Mouse (Mus musculus): ENCODE measurements around the gene Bap1.

The Bap1 gene

DNA sequence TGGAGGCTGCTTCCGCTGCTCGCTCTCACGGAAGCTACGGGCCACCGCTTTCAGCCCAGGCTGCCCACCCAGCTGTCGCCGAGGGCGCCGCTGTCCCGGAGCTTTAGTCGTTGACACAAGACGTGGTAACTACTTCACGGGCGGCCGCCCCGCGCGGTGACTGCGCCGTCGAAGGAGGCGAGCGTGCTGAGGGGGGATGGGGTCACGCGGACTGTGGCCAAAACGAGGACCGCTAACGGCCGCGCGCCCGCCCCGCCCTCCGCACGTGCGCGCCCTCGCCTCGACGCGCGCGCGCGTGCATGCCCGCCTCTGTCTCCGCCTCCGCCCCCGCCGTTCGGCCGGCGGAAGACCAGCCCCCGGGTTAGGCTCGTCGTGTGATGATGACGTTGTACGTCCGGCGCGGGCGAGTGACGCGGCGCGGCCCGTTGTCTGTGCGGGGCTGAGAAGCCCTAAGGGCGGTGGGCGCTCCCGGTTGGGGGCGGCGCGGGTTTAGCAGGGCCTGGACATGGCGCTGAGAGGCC lies at the start of gene Bap1, which contains the start of gene Phf7:
Gene Bap1 (plus strand): TSS at position 367 of the 521 bp plus-strand sequence.
Gene Phf7 (minus strand): TSS at position 234 of the 521 bp plus-strand sequence.
- ATAC-seq (ENCODE audit: low TSS enrichment): peak; percentile 75

GRCm38 (mm10) chr14:31204844-31205243 lies 46.4 kb upstream of the Bap1 start:
- no peak for ATAC-seq (ENCODE audit: low TSS enrichment)

DNA sequence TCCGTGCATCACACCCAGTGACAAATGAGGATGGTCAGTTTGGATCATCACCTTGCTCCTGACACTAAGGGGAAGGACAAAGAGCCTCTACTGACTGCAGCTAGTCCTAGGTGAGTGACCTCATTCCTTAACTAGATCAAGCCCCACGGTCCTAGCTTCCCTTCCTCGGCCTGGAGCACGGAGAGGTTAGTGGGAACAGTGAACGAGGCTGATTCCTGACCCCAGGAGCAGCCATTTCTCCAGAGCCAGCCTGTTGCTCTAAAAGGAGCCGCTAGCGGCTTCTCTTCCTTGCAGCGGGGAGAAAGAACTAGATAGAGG lies 46.0 kb upstream of the Bap1 start:
- no peak for ATAC-seq (ENCODE audit: low TSS enrichment)

- peak; percentile 2; the same call in 1 of the 2 replicates for ATAC-seq (ENCODE audit: low TSS enrichment)
These were observed 45.4 kb upstream of the Bap1 start for GRCm38 (mm10) chr14:31205562-31206467.

- ATAC-seq (ENCODE audit: low TSS enrichment): peak; percentile 56
These were observed 44.7 kb upstream of the Bap1 start for GRCm38 (mm10) chr14:31206472-31206981.

GRCm38 (mm10) chr14:31207070-31207830 lies 44.0 kb upstream of the Bap1 start:
- peak; percentile 43 for ATAC-seq (ENCODE audit: low TSS enrichment)

DNA sequence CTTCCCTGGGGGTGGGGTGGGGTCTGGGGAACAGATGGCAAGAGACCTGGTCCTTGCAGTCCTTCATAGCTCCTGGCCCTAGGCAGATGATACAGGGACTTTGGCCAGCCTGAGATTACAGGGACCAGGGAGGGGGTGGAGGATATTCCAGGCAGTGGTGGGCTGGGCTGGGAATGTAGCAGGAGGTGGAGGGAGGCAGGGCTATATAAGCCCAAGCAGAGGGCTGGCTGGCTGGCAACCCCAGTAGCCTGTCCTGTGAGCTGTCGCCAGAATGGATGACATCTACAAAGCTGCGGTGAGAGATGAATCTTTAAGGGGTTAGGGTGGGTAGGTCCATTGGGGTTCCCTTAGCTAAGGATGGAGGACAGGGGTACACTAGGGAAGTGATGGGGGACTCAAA lies 43.2 kb upstream of the Bap1 start, which contains the start of gene Tnnc1:
Gene Tnnc1 (plus strand): TSS at position 229 of the 400 bp plus-strand sequence.
- ATAC-seq (ENCODE audit: low TSS enrichment): no peak

- no peak for ATAC-seq (ENCODE audit: low TSS enrichment)
These were observed 42.1 kb upstream of the Bap1 start for GRCm38 (mm10) chr14:31209133-31209557.

DNA sequence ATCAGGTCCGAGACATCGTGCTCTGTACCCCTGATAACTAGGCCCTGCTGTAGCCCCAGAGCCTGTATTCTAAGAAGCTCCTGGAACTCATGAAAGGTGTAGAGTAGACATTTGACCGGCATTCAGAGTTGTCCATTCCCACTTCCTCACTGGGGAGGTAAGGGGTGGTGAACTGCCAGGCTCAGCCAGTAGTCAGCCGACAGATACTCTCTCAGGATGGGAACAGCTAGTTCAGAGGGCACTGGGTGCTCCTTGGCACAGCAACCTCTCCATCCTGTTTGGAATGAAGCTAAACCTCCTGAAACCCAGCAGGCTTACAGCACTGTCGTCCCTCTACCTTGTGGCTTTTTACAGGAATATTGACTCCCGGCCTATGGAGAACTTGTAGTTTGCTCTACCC lies 39.4 kb upstream of the Bap1 start:
- no peak for ATAC-seq (ENCODE audit: low TSS enrichment)

- no peak for ATAC-seq (ENCODE audit: low TSS enrichment)
These were observed 38.8 kb upstream of the Bap1 start for GRCm38 (mm10) chr14:31212499-31212898.

DNA sequence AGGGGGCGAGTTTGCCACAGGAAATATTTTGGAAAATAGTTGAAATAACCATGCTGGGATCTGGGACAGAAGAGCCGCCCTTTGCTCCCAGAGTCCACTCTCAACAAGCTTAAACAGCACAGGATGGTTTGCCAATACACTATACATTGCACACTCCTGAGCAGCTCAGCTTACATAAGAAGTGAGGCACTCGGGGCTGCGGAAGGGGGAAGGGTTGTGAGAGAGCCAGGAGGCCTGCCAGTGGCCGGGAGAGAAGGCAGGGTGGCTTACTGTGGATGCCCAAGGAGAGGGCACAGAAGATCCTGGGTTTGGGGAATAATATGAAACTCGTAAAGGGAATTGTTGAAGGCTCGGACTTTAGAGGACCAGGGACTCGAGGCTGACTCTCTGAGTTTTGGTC lies 37.4 kb upstream of the Bap1 start:
- no peak for ATAC-seq (ENCODE audit: low TSS enrichment)

DNA sequence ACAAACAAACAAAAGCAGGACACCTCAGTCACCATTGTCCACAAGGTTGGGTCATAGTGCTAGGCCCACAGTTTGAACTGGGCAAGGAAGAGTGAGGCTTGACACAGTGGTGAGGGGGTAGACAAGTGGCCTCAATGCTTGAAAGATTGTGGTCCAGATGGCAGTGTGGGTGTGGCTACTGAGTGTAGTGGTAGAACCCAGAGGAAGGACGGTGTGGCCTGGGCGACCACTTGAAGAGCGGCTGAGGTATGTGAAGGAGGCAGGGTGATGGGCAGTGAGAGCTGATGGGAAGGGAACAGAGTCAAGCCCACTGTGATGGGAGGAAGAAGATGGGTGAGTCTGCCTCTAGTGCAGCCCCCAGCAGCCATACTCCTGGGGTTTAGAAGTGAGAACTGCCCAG lies 36.6 kb upstream of the Bap1 start:
- ATAC-seq (ENCODE audit: low TSS enrichment): no peak

DNA sequence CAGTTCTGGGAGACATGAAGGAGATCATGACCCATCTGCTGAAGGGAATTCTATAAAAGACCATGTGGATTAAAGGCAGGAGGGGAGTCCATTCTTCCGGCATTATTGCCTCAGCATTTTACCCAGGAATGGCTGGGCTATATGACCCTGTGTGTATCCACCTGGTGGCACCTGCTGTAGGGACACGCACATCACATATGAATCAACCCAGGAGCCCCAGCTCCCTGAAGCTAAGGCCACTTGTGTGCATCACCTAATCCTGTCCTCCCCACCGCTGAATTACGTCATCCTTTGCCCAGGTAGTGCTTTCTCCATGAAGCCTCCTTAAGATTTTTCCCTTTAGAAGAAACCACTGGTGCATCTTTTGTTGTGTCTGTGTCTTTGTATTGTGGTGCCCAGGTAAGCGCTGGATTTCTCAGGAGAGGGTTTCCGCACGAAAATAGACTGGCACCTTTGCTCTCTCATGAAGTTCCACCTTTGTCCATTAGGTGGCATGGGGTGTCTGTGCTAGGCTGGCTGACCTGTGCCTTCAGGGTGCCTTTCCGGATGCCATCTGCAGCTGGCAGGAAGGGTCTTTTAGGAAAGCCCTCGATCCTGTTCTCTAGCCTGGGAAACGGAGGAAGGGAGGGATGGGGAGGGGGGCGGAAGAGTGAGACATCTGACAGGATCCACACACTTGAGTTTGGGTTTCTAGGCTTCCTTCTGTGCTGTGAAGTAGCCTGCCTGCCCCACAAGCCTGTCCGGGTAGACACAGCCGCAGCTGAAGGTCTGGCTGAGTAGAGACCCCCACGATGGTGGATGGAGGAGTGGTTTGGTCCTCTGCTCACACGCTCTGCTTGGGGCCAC lies 35.9 kb upstream of the Bap1 start:
- ATAC-seq (ENCODE audit: low TSS enrichment): peak; percentile 75

- no peak for ATAC-seq (ENCODE audit: low TSS enrichment)
These were observed 34.4 kb upstream of the Bap1 start, which contains the start of gene Nisch for GRCm38 (mm10) chr14:31216846-31217245. TSS of gene Nisch (minus strand) at chr14:31216946.

DNA sequence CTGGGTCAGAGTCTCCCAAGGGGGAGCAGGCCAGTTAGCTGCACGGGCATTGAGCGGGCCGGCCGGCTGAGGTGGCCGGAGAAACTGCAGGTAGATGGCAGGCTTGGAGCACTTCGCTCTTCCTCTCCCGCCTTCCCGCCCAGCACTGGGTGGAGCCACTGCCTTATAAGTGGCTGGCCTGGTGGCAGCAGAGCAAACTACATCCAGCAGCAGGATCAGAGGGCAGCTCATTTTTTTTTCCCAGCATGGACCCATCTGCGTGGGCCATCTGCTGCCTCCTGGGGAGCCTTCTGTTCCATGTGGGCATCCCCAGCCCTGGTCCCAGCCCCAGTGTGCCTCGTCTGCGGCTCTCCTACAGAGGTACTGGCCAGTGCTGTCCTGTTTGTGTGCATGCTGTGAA lies 33.6 kb upstream of the Bap1 start, which contains the start of gene Sema3g:
Gene Sema3g (plus strand): TSS at position 195 of the 400 bp plus-strand sequence.
- no peak for ATAC-seq (ENCODE audit: low TSS enrichment)

DNA sequence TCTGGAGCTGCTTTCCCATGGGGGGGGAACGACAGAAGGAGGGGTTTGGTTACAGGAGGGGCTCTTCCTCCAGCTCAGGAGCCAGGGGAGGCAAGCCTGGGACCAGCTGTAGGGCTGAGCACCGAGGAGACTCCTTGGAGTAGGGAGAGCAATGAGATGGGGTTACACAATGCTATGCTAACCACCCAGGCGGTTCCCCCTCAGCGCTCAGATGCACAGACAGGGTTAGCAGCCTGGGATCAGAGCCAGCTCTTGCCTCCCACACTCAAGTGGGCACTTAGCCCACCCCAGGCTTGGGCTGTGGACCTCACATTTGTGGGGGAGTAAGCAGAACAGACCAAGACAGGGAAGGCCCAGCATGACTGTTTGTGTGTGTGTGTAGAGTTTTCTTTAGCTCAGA lies 24.3 kb upstream of the Bap1 start:
- ATAC-seq (ENCODE audit: low TSS enrichment): peak; percentile 88

DNA sequence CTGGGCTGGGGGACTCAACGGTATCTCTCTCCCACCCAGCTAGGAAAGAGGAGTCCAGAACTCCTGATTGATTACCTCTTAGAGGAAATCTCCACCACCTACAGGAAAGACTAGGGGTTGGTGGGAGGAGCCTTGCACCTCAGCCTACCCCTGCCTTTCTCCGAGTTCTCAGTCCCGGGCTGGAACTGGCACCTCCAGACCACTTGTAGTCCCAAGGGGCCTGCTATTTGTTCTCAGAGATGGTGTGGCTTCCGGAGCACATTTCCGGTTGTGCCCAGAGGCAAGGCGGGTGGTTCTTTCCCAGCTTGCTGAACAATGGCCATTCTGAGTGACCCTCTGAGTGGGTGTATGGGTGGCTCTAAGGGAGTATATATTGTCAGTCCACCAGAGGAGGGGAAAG lies 23.0 kb upstream of the Bap1 start:
- no peak for ATAC-seq (ENCODE audit: low TSS enrichment)

DNA sequence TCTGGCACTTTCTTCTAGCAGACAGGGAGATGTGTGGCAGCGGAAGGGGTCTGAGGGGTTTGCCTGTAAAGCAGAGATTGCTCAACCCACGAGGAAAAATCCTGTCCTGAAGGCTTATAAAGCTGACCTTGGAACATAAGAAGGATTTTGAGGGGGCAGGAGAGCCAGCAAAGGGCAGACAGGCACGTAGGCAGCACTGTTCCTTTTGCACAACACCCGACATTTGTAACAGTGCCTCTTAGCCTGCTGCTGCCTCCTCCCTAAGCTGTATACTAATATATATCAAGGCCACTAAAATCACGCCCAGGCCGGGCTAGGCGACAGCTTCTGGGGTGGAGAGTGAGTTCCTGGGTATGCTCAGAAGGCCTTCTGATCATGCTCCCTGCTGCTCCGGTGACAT lies 20.8 kb upstream of the Bap1 start:
- no peak for ATAC-seq (ENCODE audit: low TSS enrichment)

- no peak for ATAC-seq (ENCODE audit: low TSS enrichment)
These were observed 18.7 kb upstream of the Bap1 start for GRCm38 (mm10) chr14:31232404-31233069.
